Mouse (Mus musculus): ENCODE measurements around the gene Tmed4. TPM values are rescaled to one million over a fixed set of nuclear protein-coding genes. Genes with fewer than 3 reads are reported as not detected.

Tmed4 gene
- polyA plus RNA-seq, 1 experiment from 2014 or later: 42.5 TPM

DNA sequence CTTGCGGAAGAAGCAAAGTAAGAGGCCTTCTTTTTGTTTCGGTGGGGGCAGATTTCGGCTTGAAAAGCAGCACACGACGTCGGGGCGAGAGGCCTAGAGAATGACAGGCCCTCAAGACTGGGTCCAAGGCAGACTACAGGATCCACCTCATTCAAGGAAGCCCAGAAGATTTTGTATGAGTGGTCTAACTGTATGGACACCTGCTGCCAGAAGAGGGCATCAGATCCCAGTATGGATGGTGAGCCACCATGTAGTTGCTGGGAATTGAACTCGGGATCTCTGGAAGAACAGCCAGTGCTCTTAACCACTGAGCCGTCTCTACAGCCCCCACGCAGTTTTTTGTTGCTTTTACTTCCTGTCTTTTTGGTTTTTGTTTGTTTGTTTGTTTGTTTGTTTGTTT, 52.5 kb downstream of the Tmed4 start:
- Histone ChIP-seq H3K36me3 (ENCODE audit: control insufficient read depth, insufficient read depth) (no peaks in the 10 kb centered on the region), H3K9me3 (replicated peaks; ENCODE audit: control insufficient read depth, low read length) (no peaks in the 10 kb centered on the region), H3K4me2 (ENCODE audit: low read depth, low read length) (no peak overlapping the region), H3K27ac (ENCODE audit: low read length) (no peak overlapping the region), H3K9ac (ENCODE audit: low read depth, low read length) (no peak overlapping the region), H3K27me3 (ENCODE audit: control insufficient read depth, insufficient read depth, low read depth, low read length) (no peaks in the 10 kb centered on the region), H3K4me1 (ENCODE audit: control insufficient read depth, low read depth, low read length) (no peaks in the 10 kb centered on the region), H3K4me3 (ENCODE audit: low read depth, low read length) (no peak overlapping the region)
- 81% methylated on average over 10 of the region's 10 CpGs for WGBS (ENCODE audit: insufficient replicate concordance)
- ATAC-seq (ENCODE audit: low read depth): no peak

Other genes with a start within 250 kb of the Tmed4 start
- 1.1 and 1.4 TPM in 2 replicates for gene Camk2b, start 208.5 kb downstream of the Tmed4 start, polyA plus RNA-seq (2015; fragmentation: Nextera tagmentation; extraction: Ambion mirVana)
- gene A730071L15Rik, start 74.8 kb downstream of the Tmed4 start, polyA plus RNA-seq (2015; fragmentation: Nextera tagmentation; extraction: Ambion mirVana): 0.07 and 0.09 TPM in 2 replicates
- 11.1 and 11.5 TPM in 2 replicates for gene Nudcd3, start 74.5 kb downstream of the Tmed4 start, polyA plus RNA-seq (2015; fragmentation: Nextera tagmentation; extraction: Ambion mirVana)
- gene Npc1l1, start 44.7 kb downstream of the Tmed4 start, polyA plus RNA-seq (2015; fragmentation: Nextera tagmentation; extraction: Ambion mirVana): 0.05 and 0.26 TPM in 2 replicates
- gene Ddx56, start 7.1 kb downstream of the Tmed4 start, polyA plus RNA-seq (2015; fragmentation: Nextera tagmentation; extraction: Ambion mirVana): 40.2 and 42.1 TPM in 2 replicates
- 89.3 and 93.8 TPM in 2 replicates for gene Ogdh, start 16.8 kb upstream of the Tmed4 start, polyA plus RNA-seq (2015; fragmentation: Nextera tagmentation; extraction: Ambion mirVana)
- 3.3 and 3.7 TPM in 2 replicates for gene Zmiz2, start 114.2 kb upstream of the Tmed4 start, polyA plus RNA-seq (2015; fragmentation: Nextera tagmentation; extraction: Ambion mirVana)
- 2,023 and 2,306 TPM in 2 replicates for gene Ppia, start 140.6 kb upstream of the Tmed4 start, polyA plus RNA-seq (2015; fragmentation: Nextera tagmentation; extraction: Ambion mirVana)
- 116 and 120 TPM in 2 replicates for gene H2afv, start 169.6 kb upstream of the Tmed4 start, polyA plus RNA-seq (2015; fragmentation: Nextera tagmentation; extraction: Ambion mirVana)
- 7.3 TPM in 2 replicates for gene Purb, start 201.0 kb upstream of the Tmed4 start, polyA plus RNA-seq (2015; fragmentation: Nextera tagmentation; extraction: Ambion mirVana)
- 8.5 and 8.7 TPM in 2 replicates for gene Myo1g, start 246.1 kb upstream of the Tmed4 start, polyA plus RNA-seq (2015; fragmentation: Nextera tagmentation; extraction: Ambion mirVana)